Mouse (Mus musculus): ENCODE data around the gene Dennd1a.

Dennd1a gene

DNA sequence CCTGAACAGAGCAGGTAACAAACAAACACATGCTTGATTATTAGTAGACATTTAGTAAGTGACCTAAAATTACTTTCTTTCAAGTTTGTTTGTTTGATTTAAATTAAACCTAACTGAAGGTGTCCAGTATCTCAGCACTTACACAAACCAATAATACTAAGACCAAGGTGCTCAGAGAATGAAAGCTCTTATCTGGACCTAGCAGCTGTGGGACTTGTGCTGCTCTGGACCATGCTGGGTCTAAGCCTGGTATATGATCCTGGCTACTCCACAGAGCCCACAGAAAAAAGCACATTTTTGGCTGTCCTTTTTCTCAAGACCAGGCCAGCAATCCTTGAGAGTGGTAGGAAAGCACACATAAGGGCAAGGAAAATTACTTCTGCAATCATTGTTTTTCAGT, 193.2 kb downstream of the Dennd1a start:
- Histone ChIP-seq H3K36me3 (ENCODE audit: insufficient read depth, low read length) (no peaks in the 10 kb centered on the region), H3K4me1 (replicated peaks; ENCODE audit: low read depth, low read length) (no peaks in the 10 kb centered on the region), H3K27me3 (ENCODE audit: insufficient read depth, low read length) (no peaks in the 10 kb centered on the region), H3K4me3 (replicated peaks; ENCODE audit: low read length) (no peak overlapping the region), H3K9me3 (ENCODE audit: low read length) (no peaks in the 10 kb centered on the region)
- no peak for TF ChIP-seq CTCF (conservative IDR thresholded peaks at IDR 0.05; ENCODE audit: low read length)
- TF ChIP-seq POU5F1 (IDR thresholded peaks at IDR 0.05; ENCODE audit: borderline replicate concordance, low read length), result no peak
- no peak for TF ChIP-seq NANOG (IDR thresholded peaks at IDR 0.05; ENCODE audit: borderline replicate concordance, low read length)

DNA sequence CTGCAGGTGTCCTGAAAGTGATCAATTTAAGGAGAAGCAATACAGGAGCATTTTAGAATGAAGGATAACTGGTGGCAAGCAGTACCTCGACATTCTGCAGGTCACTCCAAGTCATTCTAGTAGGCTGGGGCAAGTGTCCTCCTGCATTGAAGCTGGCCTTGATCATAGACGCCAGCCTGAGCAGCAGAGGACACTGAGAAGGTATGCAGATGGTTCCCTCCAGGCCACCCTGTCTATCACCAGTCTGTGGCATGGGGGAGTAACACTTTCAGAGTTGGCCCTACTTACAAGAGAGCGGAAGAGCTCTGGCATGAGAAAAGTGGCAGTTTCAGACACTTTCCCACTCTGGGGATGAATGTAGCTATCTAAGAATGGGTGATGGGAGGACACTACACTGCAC, 193.9 kb downstream of the Dennd1a start:
- TF ChIP-seq CTCF (conservative IDR thresholded peaks at IDR 0.05; ENCODE audit: low read length), result no peak
- TF ChIP-seq NANOG (IDR thresholded peaks at IDR 0.05; ENCODE audit: borderline replicate concordance, low read length), result no peak
- no peak for TF ChIP-seq POU5F1 (IDR thresholded peaks at IDR 0.05; ENCODE audit: borderline replicate concordance, low read length)
- H3K27me3 ChIP-seq (ENCODE audit: insufficient read depth, low read length), result no peaks in the 10 kb centered on the region
- no peaks in the 10 kb centered on the region for H3K4me1 ChIP-seq (replicated peaks; ENCODE audit: low read depth, low read length)
- no peak overlapping the region for H3K4me3 ChIP-seq (replicated peaks; ENCODE audit: low read length)
- no peaks in the 10 kb centered on the region for H3K36me3 ChIP-seq (ENCODE audit: insufficient read depth, low read length)
- H3K9me3 ChIP-seq (ENCODE audit: low read length), result no peaks in the 10 kb centered on the region

DNA sequence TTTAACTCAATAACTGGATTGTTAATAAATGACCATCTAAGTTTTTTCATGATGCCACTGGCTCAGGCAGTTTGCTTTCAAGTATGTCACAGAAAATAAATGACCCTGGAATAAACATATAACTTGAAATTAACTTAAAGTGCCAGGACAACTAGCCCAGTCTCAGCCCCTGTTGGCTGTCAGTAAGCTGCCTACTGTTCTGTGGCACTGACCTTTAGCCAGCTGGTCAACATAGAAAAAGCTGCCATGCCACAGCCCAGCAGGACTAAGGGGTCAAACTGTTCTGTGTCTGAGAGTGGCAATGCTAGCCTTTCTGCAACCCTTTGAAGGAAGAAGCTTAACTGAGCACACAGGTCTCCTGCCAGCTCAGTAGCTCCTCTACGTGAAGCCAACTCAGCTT, 198.8 kb downstream of the Dennd1a start:
- H3K4me1 ChIP-seq (replicated peaks; ENCODE audit: low read depth, low read length), result no peaks in the 10 kb centered on the region
- H3K36me3 ChIP-seq (ENCODE audit: insufficient read depth, low read length), result no peaks in the 10 kb centered on the region
- H3K27me3 ChIP-seq (ENCODE audit: insufficient read depth, low read length), result no peaks in the 10 kb centered on the region
- TF ChIP-seq POU5F1 (IDR thresholded peaks at IDR 0.05; ENCODE audit: borderline replicate concordance, low read length) (no peak), NANOG (IDR thresholded peaks at IDR 0.05; ENCODE audit: borderline replicate concordance, low read length) (no peak), CTCF (conservative IDR thresholded peaks at IDR 0.05; ENCODE audit: low read length) (no peak)
- H3K9me3 ChIP-seq (ENCODE audit: low read length), result no peaks in the 10 kb centered on the region
- no peak overlapping the region for H3K4me3 ChIP-seq (replicated peaks; ENCODE audit: low read length)

- H3K9me3 ChIP-seq (ENCODE audit: low read length), result no peaks in the 10 kb centered on the region
- H3K4me1 ChIP-seq (replicated peaks; ENCODE audit: low read depth, low read length), result no peaks in the 10 kb centered on the region
- no peak for TF ChIP-seq POU5F1 (IDR thresholded peaks at IDR 0.05; ENCODE audit: borderline replicate concordance, low read length)
- TF ChIP-seq CTCF (conservative IDR thresholded peaks at IDR 0.05; ENCODE audit: low read length), result no peak
- TF ChIP-seq NANOG (IDR thresholded peaks at IDR 0.05; ENCODE audit: borderline replicate concordance, low read length), result no peak
- H3K4me3 ChIP-seq (replicated peaks; ENCODE audit: low read length), result no peak overlapping the region
- no peaks in the 10 kb centered on the region for H3K36me3 ChIP-seq (ENCODE audit: insufficient read depth, low read length)
- H3K27me3 ChIP-seq (ENCODE audit: insufficient read depth, low read length), result no peaks in the 10 kb centered on the region
These were observed 202.1 kb downstream of the Dennd1a start for GRCm38 (mm10) chr2:38085058-38085457.

DNA sequence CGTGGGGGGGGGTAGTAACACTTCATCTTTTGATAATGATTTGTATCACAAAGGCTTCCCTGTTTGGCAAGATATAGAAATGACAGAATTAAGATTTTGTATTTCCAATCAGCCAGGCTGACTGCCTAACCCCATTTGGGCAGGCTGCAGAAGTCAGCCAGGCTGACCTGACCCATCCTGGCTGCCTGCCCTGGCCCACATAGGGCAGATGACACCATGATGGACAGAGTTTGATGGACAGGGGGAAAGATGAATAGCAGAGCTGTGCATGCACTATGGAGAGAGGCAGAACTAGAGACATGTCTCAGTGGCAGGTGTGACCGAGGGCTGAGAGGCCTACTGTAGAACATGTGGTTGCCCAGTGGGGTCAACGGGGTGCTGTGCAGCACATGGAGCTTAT, 203.9 kb downstream of the Dennd1a start:
- TF ChIP-seq CTCF (conservative IDR thresholded peaks at IDR 0.05; ENCODE audit: low read length) (no peak), NANOG (IDR thresholded peaks at IDR 0.05; ENCODE audit: borderline replicate concordance, low read length) (no peak), POU5F1 (IDR thresholded peaks at IDR 0.05; ENCODE audit: borderline replicate concordance, low read length) (no peak)
- no peaks in the 10 kb centered on the region for H3K9me3 ChIP-seq (ENCODE audit: low read length)
- no peaks in the 10 kb centered on the region for H3K27me3 ChIP-seq (ENCODE audit: insufficient read depth, low read length)
- H3K4me3 ChIP-seq (replicated peaks; ENCODE audit: low read length), result no peak overlapping the region
- H3K36me3 ChIP-seq (ENCODE audit: insufficient read depth, low read length), result no peaks in the 10 kb centered on the region
- no peaks in the 10 kb centered on the region for H3K4me1 ChIP-seq (replicated peaks; ENCODE audit: low read depth, low read length)

DNA sequence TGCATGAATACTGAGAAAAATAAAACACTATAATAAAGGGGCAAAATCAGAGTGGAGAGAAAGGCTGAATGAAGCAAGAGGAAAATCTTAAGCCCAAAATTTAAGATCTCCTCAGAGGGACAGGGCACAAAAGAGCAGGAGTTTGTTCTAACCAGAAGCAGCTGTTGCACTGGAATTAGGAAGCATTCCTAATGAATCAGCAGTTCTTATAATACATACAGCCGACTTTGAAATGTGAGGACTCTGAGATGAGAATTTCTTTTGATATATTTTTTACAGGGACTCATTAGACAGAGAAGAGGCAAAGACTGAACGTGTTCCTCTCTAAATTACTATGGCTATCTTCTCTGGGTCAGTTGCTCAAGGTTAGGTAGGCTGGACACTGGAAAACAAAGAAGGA, 212.7 kb downstream of the Dennd1a start:
- Histone ChIP-seq H3K36me3 (ENCODE audit: insufficient read depth, low read length) (no peaks in the 10 kb centered on the region), H3K27me3 (ENCODE audit: insufficient read depth, low read length) (no peaks in the 10 kb centered on the region), H3K4me1 (replicated peaks; ENCODE audit: low read depth, low read length) (no peaks in the 10 kb centered on the region), H3K4me3 (replicated peaks; ENCODE audit: low read length) (no peak overlapping the region), H3K9me3 (ENCODE audit: low read length) (no peaks in the 10 kb centered on the region)
- TF ChIP-seq POU5F1 (IDR thresholded peaks at IDR 0.05; ENCODE audit: borderline replicate concordance, low read length), result no peak
- no peak for TF ChIP-seq NANOG (IDR thresholded peaks at IDR 0.05; ENCODE audit: borderline replicate concordance, low read length)
- no peak for TF ChIP-seq CTCF (conservative IDR thresholded peaks at IDR 0.05; ENCODE audit: low read length)

GRCm38 (mm10) chr2:38072061-38072460, 215.1 kb downstream of the Dennd1a start:
- Histone ChIP-seq H3K36me3 (ENCODE audit: insufficient read depth, low read length) (no peaks in the 10 kb centered on the region), H3K4me3 (replicated peaks; ENCODE audit: low read length) (no peak overlapping the region), H3K27me3 (ENCODE audit: insufficient read depth, low read length) (no peaks in the 10 kb centered on the region), H3K9me3 (ENCODE audit: low read length) (no peaks in the 10 kb centered on the region), H3K4me1 (replicated peaks; ENCODE audit: low read depth, low read length) (no peaks in the 10 kb centered on the region)
- TF ChIP-seq POU5F1 (IDR thresholded peaks at IDR 0.05; ENCODE audit: borderline replicate concordance, low read length), result no peak
- no peak for TF ChIP-seq CTCF (conservative IDR thresholded peaks at IDR 0.05; ENCODE audit: low read length)
- no peak for TF ChIP-seq NANOG (IDR thresholded peaks at IDR 0.05; ENCODE audit: borderline replicate concordance, low read length)

- Histone ChIP-seq H3K27me3 (ENCODE audit: insufficient read depth, low read length) (no peaks in the 10 kb centered on the region), H3K9me3 (ENCODE audit: low read length) (no peaks in the 10 kb centered on the region), H3K4me1 (replicated peaks; ENCODE audit: low read depth, low read length) (no peaks in the 10 kb centered on the region), H3K36me3 (ENCODE audit: insufficient read depth, low read length) (no peaks in the 10 kb centered on the region), H3K4me3 (replicated peaks; ENCODE audit: low read length) (no peak overlapping the region)
- no peak for TF ChIP-seq NANOG (IDR thresholded peaks at IDR 0.05; ENCODE audit: borderline replicate concordance, low read length)
- no peak for TF ChIP-seq CTCF (conservative IDR thresholded peaks at IDR 0.05; ENCODE audit: low read length)
- TF ChIP-seq POU5F1 (IDR thresholded peaks at IDR 0.05; ENCODE audit: borderline replicate concordance, low read length), result no peak
These were observed 219.0 kb downstream of the Dennd1a start for GRCm38 (mm10) chr2:38068171-38068572.

- H3K36me3 ChIP-seq (ENCODE audit: insufficient read depth, low read length), result no peaks in the 10 kb centered on the region
- no peaks in the 10 kb centered on the region for H3K27me3 ChIP-seq (ENCODE audit: insufficient read depth, low read length)
- no peaks in the 10 kb centered on the region for H3K4me1 ChIP-seq (replicated peaks; ENCODE audit: low read depth, low read length)
- no peak overlapping the region for H3K4me3 ChIP-seq (replicated peaks; ENCODE audit: low read length)
- no peaks in the 10 kb centered on the region for H3K9me3 ChIP-seq (ENCODE audit: low read length)
- TF ChIP-seq CTCF (conservative IDR thresholded peaks at IDR 0.05; ENCODE audit: low read length) (no peak), NANOG (IDR thresholded peaks at IDR 0.05; ENCODE audit: borderline replicate concordance, low read length) (no peak), POU5F1 (IDR thresholded peaks at IDR 0.05; ENCODE audit: borderline replicate concordance, low read length) (no peak)
These were observed 221.3 kb downstream of the Dennd1a start for GRCm38 (mm10) chr2:38065914-38066313.
